Mouse (Mus musculus) layer of hippocampus, adult 9-11 months (tissue): Measurements from ENCODE around the gene Pnlip.

Experiments used
- DNase-seq: peaks from one replicate; pipeline ENCODE4 v3.0.0; 2022

Gene Pnlip

DNA sequence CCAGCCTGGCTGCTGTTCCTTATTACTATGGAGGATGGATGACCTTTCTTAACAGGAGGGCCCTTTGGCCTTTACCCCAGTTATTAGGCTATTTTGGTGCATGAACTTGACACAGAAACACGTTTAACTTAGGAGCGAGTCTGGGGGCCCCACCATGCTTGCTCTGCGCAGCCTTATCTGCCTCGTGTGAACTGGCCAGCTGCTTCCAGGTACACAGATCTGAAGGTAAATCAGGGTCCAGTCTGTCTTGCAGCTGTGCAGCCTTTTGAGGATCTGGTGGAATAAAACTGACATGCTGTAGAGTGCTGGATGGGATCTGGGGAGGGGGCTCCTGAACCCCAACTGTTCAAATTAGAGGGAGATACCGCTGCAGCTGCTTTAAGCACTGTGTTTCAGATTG, 75.5 kb downstream of the Pnlip start:
- DNase-seq = no peak

DNA sequence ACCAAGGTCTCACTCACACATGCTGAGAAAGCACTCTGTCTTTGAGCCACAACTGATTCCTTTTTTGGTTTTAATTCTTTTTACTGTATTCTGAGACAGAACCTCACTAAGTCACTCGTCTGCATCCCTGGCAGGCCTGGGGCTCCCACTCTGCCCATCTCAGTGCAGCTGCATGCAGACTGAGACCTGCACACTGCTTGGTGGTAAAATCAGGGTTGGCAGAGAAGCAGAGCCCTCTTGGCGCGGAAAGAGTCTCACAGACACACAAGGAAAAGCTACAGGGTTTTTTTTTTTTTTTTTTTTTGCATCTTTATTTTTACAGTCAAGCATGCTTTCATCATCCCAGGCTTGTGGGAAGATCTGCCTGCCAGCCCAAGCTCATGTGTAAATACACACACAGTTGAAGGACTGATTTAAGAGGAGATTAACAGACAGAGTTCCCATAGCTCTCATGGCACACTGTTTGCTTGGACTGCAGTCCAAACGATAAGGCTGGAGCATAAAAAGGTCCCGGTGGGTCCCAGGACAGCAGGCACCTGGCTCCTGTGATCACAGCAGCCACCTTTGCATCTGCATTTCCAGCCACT, 76.2 kb downstream of the Pnlip start, which contains the start of gene Pnliprp1:
TSS of gene Pnliprp1 (plus strand) at position 443 of the 587 bp plus-strand sequence.
- DNase-seq = no peak
